Mouse (Mus musculus): Measurements from ENCODE around the gene Olfr398.

Gene Olfr398

DNA sequence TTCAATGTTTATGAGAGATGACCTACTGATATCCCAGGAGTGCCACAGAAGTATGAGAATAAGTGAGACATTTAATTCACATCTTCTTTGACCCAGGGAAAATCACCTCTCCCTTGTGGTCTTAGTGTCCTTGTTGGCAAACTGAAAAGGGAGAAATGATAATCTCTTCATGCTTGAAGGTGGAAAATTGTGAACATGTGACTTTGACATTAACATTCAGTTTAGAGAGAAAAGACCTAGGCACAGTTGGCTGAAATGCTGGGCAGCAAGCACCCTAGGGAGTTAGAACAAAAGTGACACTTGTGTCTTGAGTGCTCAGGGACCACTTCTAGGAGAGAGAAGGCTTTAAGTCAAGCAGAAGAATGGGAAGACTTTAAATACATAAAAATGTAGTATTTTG lies at the start of gene Olfr398:
Olfr398 (minus strand) TSS at position 101 of the 400 bp plus-strand sequence.
- DNase-seq, result no peak

DNA sequence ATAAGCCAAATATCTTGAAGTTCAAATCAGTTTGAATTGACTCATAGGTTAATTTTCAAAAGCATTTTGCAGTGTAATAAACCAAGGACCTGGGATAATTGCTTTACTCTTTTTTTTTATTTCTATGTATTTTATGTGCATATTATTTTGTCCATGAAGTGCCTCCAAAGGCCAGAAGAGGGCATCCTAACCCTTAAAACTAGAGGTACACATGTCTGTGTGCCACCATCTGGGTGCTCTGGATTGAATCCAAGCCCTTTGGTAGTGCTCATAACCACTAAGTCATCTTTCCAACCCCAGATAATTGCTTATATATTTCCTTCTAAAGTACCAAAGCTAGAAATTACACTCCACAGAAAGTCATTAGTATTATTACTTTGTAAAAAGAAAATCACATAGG lies 2.9 kb upstream of the Olfr398 start:
- DNase-seq, result no peak

- DNase-seq, result no peak
These were observed 29.7 kb downstream of the Olfr398 start, which contains the start of gene Olfr397 for GRCm38 (mm10) chr11:73960517-73960916. Gene Olfr397, plus strand, starts transcription at chr11:73960817.

- DNase-seq, result no peak
These were observed 53.8 kb downstream of the Olfr398 start, which contains the start of gene Olfr23 for GRCm38 (mm10) chr11:73936377-73936776. Gene Olfr23, plus strand, starts transcription at chr11:73936677.

Measured in kidney, adult 18-20 months (tissue).